8 mouse cellular contexts compared by ENCODE assay signal in the genomic region with DNA sequence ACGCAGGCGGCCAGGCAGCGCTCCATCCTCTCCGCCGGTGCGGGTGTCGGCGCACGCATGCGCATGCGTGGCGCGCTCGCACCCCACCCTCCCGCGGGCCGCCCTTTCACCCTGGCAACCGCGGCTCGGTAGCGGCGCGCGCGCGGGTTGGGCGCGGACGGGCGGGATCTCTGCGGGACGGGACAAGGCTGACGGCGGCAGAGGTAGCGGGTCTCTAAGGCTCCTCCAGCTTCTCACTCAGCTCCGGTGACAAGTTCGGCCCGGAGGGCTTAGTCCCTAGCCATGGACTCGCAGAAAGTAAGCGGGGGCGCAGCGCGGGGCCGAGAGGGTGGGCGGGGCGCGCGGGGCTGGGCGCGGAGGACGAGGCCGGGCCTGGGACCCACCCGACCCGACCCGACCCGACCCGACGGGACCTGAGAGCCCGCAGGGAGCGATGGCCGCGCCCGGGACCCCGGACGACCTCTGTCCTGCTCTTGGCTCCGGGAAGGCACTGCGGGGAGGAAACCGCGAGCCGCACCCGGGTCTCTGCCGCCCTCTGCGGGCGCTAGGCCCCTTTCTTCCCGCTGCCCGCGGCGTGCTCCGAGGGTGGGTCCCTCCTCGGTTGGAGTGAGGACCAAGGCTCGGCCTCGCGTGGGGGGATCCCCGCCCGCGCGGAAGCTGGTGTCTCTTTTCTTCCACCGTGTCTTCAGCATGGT. TPM values are rescaled to one million over a fixed set of nuclear protein-coding genes. Genes with fewer than 3 reads are reported as not detected.
DNase-seq lines count a peak whose midpoint lies in the region; ATAC-seq lines count a peak whose summit lies in the region.

A gene (plus strand): TSS at position 156 of the 695 bp plus-strand sequence.

- peak within 1 kb of the TSS; percentile 93 for H3K27ac ChIP-seq in forebrain, embryonic 15.5 days (replicated peaks)
- peak within 1 kb of the TSS; percentile 93 for H3K27ac ChIP-seq in neural tube, embryonic 15.5 days (replicated peaks)

- H3K9ac ChIP-seq in forebrain, embryonic 15.5 days (replicated peaks): peak within 1 kb of the TSS; percentile 92
- H3K9ac ChIP-seq in neural tube, embryonic 15.5 days (replicated peaks): peak within 1 kb of the TSS; percentile 80

- peak within 1 kb of the TSS; percentile 75 for H3K4me2 ChIP-seq in forebrain, embryonic 15.5 days (replicated peaks)
- H3K4me2 ChIP-seq in neural tube, embryonic 15.5 days: peak within 1 kb of the TSS; percentile 73

- under 1% methylated on average over 84 of the region's 88 CpGs for WGBS in forebrain, embryonic 15.5 days
- under 1% methylated on average over 87 of the region's 88 CpGs for WGBS in neural tube, embryonic 15.5 days

- no peaks in the 10 kb centered on the region for H3K9me3 ChIP-seq in forebrain, embryonic 15.5 days
- no peaks in the 10 kb centered on the region for H3K9me3 ChIP-seq in neural tube, embryonic 15.5 days (replicated peaks)

- intact Hi-C loops in heart, postnatal 14 days (cut with DNase I): loop anchor here (5.0 kb wide), 1 partner anchor 81 kb away; a partner anchor contains a TSS

- H3K4me1 ChIP-seq in forebrain, embryonic 15.5 days: peaks cover 51% of the 10 kb centered on the region
- peaks cover 40% of the 10 kb centered on the region for H3K4me1 ChIP-seq in neural tube, embryonic 15.5 days

- peak; percentile 91 for ATAC-seq in forebrain, embryonic 15.5 days (replicated peaks)
- peak; percentile 92 for ATAC-seq in neural tube, embryonic 15.5 days (ENCODE audit: low FRiP score)

- no peaks in the 10 kb centered on the region for H3K36me3 ChIP-seq in forebrain, embryonic 15.5 days
- H3K36me3 ChIP-seq in neural tube, embryonic 15.5 days: no peaks in the 10 kb centered on the region

- H3K4me3 ChIP-seq in forebrain, embryonic 15.5 days: peak within 1 kb of the TSS; percentile 93
- peak within 1 kb of the TSS; percentile 83 for H3K4me3 ChIP-seq in neural tube, embryonic 15.5 days (replicated peaks)

- peak; percentile 71 for DNase-seq in ES-CJ7 (ENCODE audit: low read depth, low spot score)
- peak; percentile 84 for DNase-seq in cerebellum, adult 11-12 months
- peak; percentile 85 to 88 for DNase-seq in heart, postnatal 14 days
- DNase-seq in layer of hippocampus, adult 18-20 months (ENCODE audit: low spot score in 2 of 2): peak; percentile 79 to 84
- peak; percentile 67 to 77 for DNase-seq in lung, adult 18-20 months
- peak; percentile 84 for DNase-seq in testis, postnatal 10 days (ENCODE audit: low spot score)

- no peaks in the 10 kb centered on the region for H3K27me3 ChIP-seq in forebrain, embryonic 15.5 days
- H3K27me3 ChIP-seq in neural tube, embryonic 15.5 days (replicated peaks): 0 out of 2 replicates have a peak, but pooled peaks cover 5% of the 10 kb centered on the region

RNA-seq across cellular contexts. Expression of the gene that starts here (rescaled TPM):
- 47.6 and 52.3 TPM in 2 replicates for polyA plus RNA-seq in forebrain, embryonic 15.5 days (2015; fragmentation: Nextera tagmentation; extraction: Ambion mirVana)
- total RNA-seq in heart, postnatal 14 days (2021): 10 to 100 TPM; 47.8 to 53.6 TPM
- 10 to 100 TPM; 31.8 to 33.1 TPM for total RNA-seq in layer of hippocampus, adult 18-20 months (2021)
- polyA plus RNA-seq in neural tube, embryonic 15.5 days (2015; fragmentation: Nextera tagmentation; extraction: Ambion mirVana): 23.9 and 34.0 TPM in 2 replicates

Comparison
In these comparisons a context has a peak if more than half of its experiments do, and no peak if none do; other contexts are left out.
1. Peak in every context shown above with its lines: DNase-seq, ATAC-seq, H3K4me3 ChIP-seq and H3K27ac ChIP-seq.